Mouse (Mus musculus): ENCODE data around the gene Cd28. TPM values are rescaled to one million over a fixed set of nuclear protein-coding genes. Genes with fewer than 3 reads are reported as not detected.

Cd28 gene
- total RNA-seq (2014; rRNA removed) (0.14 and 0.16 TPM in 2 replicates), polyA plus RNA-seq (2015; fragmentation: Nextera tagmentation; extraction: Ambion mirVana) (0.10 and 0.15 TPM in 2 replicates)

DNA sequence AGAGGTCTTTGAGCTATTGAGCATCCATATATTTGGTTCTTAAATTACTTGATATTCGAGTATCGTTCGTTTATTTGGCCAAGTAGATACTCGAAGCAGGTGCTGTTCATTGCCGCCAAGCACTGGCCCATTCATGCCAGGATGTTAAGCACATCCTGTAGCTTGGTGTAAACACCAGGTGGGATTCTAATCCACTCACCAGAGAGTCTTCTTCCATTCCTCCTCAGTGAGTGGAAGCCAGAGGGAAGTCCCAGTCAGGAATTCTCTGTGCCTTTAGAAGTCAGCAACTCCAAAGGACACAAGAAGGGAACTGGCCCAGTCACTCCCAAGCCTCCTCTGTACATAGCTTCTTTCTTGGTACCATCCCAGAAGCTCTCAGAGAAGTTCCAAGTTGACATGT is at the start of gene Cd28:
Gene Cd28 (plus strand): TSS at position 234 of the 400 bp plus-strand sequence.
- H3K36me3 ChIP-seq (ENCODE audit: insufficient read depth, low read length): no peaks in the 10 kb centered on the region
- no peak for DNase-seq (ENCODE audit: low spot score)
- no peak within 1 kb of the TSS for H3K4me3 ChIP-seq (ENCODE audit: low read length)
- TF ChIP-seq CTCF (IDR thresholded peaks at IDR 0.05; ENCODE audit: low read depth): no peak
- H3K4me2 ChIP-seq (ENCODE audit: low read depth, low read length): no peak within 1 kb of the TSS
- H3K27me3 ChIP-seq (ENCODE audit: insufficient read depth, low read length): no peaks in the 10 kb centered on the region
- 87% methylated on average over 5 of the region's 5 CpGs for WGBS
- H3K9me3 ChIP-seq (ENCODE audit: low read length): no peaks in the 10 kb centered on the region
- H3K9ac ChIP-seq (replicated peaks; ENCODE audit: low read length): no peak within 1 kb of the TSS
- 0 out of 2 replicates have a peak within 1 kb of the TSS, but pooled peaks have one; percentile 26 for H3K27ac ChIP-seq
- ATAC-seq: no peak
- peaks cover 5% of the 10 kb centered on the region for H3K4me1 ChIP-seq (ENCODE audit: insufficient read depth, low read length)

DNA sequence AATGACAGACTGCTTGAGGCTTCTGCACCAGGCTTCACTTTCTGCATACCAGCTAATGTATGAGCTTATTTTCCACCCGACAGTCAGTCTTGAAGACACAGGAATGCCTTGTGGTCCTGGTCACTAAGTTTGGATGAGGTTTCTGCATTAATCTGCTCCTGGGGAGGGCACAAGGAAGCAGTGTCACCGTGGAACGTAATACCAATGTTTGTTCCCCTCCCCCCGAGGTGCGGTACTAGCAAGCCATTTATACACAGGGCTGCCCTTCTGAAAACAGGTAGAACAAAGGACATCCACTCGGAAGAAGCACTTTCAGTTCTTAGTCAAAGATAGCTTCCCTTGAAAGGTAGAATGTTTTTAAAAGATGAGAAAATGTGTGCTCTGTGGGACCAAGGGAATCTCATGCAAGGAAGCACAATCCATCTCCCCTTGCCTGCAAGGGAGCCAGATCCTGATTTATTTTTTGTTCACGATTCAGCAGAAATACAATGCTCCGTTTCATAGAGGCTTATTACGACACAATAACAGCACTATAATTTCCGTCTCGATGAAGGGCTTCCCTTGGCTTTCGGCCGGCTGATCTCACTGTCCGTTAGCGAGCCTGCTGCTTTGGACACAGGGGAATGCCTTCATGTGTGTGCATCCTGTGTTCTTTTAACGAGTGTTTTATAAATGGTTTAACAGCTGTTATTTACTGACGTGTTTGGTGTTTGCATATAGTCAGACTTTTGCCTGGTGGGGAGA is 48.6 kb upstream of the Cd28 start:
- H3K9ac ChIP-seq (replicated peaks; ENCODE audit: low read length): peak overlapping the region; percentile 30
- H3K36me3 ChIP-seq (ENCODE audit: insufficient read depth, low read length): no peaks in the 10 kb centered on the region
- peak overlapping the region; percentile 48 for H3K27ac ChIP-seq
- ATAC-seq (peak; percentile 81), DNase-seq (ENCODE audit: low spot score) (peak; percentile 64)
- WGBS: 29% methylated on average over 17 of the region's 17 CpGs
- no peak overlapping the region for H3K4me3 ChIP-seq (ENCODE audit: low read length)
- TF ChIP-seq CTCF (IDR thresholded peaks at IDR 0.05; ENCODE audit: low read depth): no peak
- H3K9me3 ChIP-seq (ENCODE audit: low read length): no peaks in the 10 kb centered on the region
- peak overlapping the region; percentile 44 for H3K4me2 ChIP-seq (ENCODE audit: low read depth, low read length)
- no peaks in the 10 kb centered on the region for H3K27me3 ChIP-seq (ENCODE audit: insufficient read depth, low read length)
- no peaks in the 10 kb centered on the region for H3K4me1 ChIP-seq (ENCODE audit: insufficient read depth, low read length)

DNA sequence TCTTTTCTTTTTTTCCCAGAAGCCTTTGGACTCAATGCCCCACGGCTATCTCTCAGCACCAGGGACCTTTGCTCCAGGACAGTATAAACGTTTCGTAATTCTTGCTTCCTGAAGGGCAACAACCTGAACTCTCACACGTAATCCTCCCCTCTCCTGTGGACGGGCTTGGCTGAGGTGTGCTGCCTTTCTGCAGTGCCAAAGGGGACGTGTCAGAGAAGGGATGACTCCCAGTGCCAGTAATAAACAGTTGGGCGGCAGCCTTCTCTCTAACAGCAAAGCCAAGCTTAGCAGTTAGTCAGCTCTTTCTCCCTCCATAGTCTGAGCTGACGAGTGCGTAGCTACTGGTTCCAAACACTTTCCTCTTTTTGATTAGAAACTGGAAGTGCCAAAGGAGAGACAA is 47.6 kb upstream of the Cd28 start:
- Histone ChIP-seq H3K9me3 (ENCODE audit: low read length) (no peaks in the 10 kb centered on the region), H3K27ac (no peak overlapping the region), H3K4me3 (ENCODE audit: low read length) (no peak overlapping the region), H3K9ac (replicated peaks; ENCODE audit: low read length) (no peak overlapping the region), H3K36me3 (ENCODE audit: insufficient read depth, low read length) (no peaks in the 10 kb centered on the region), H3K4me1 (ENCODE audit: insufficient read depth, low read length) (no peaks in the 10 kb centered on the region), H3K4me2 (ENCODE audit: low read depth, low read length) (no peak overlapping the region), H3K27me3 (ENCODE audit: insufficient read depth, low read length) (no peaks in the 10 kb centered on the region)
- no peak for ATAC-seq
- no peak for TF ChIP-seq CTCF (IDR thresholded peaks at IDR 0.05; ENCODE audit: low read depth)
- DNase-seq (ENCODE audit: low spot score): no peak
- WGBS: 69% methylated on average over 9 of the region's 9 CpGs

DNA sequence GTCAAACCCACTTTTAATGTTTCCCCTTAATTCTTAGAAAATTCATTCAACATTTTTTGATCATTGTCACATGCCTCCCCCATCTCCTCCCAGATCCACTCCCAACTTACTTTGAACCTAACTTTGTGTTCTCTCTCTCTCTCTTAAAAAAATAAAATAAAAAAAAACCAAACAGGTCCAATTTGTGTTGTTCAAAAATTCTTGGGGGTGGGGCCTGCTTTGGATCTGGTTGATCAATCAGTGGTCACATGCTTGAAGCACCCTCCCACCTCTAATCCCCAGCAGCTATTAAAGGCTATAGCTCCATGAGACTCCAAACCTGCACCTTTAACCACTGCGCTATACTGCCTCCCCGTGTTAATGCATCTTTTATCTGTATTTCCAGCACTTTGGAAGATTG is 46.9 kb upstream of the Cd28 start:
- TF ChIP-seq CTCF (IDR thresholded peaks at IDR 0.05; ENCODE audit: low read depth): no peak
- no peak for DNase-seq (ENCODE audit: low spot score)
- no peaks in the 10 kb centered on the region for H3K27me3 ChIP-seq (ENCODE audit: insufficient read depth, low read length)
- H3K4me1 ChIP-seq (ENCODE audit: insufficient read depth, low read length): no peaks in the 10 kb centered on the region
- 98% methylated on average over 2 of the region's 2 CpGs for WGBS
- no peak for ATAC-seq
- H3K4me2 ChIP-seq (ENCODE audit: low read depth, low read length): no peak overlapping the region
- no peaks in the 10 kb centered on the region for H3K36me3 ChIP-seq (ENCODE audit: insufficient read depth, low read length)
- H3K4me3 ChIP-seq (ENCODE audit: low read length): no peak overlapping the region
- H3K9me3 ChIP-seq (ENCODE audit: low read length): no peaks in the 10 kb centered on the region
- no peak overlapping the region for H3K27ac ChIP-seq
- H3K9ac ChIP-seq (replicated peaks; ENCODE audit: low read length): no peak overlapping the region

DNA sequence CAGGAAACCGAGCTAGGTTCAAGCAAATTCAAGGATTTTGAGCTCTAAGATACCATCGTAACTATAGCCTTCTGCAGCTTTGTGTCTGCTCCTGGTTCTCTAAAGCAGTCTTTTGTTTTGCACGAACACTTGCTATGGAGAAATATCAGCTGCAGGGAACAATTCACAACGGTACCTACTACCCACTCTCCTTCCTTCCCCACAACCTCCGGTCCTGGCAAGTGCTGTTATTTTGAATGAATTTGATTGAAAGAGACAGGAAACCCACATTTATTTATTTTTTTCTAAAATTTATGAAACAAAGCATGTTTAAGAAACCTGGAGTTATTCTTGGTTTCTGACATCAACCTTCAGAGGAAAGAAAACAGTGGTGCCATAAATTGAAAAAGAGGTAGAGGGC is 46.4 kb upstream of the Cd28 start:
- no peak for TF ChIP-seq CTCF (IDR thresholded peaks at IDR 0.05; ENCODE audit: low read depth)
- DNase-seq (ENCODE audit: low spot score) (no peak), ATAC-seq (no peak)
- WGBS: 75% methylated on average over 5 of the region's 5 CpGs
- Histone ChIP-seq H3K4me1 (ENCODE audit: insufficient read depth, low read length) (no peaks in the 10 kb centered on the region), H3K4me2 (ENCODE audit: low read depth, low read length) (no peak overlapping the region), H3K9ac (replicated peaks; ENCODE audit: low read length) (no peak overlapping the region), H3K36me3 (ENCODE audit: insufficient read depth, low read length) (no peaks in the 10 kb centered on the region), H3K4me3 (ENCODE audit: low read length) (no peak overlapping the region), H3K27me3 (ENCODE audit: insufficient read depth, low read length) (no peaks in the 10 kb centered on the region), H3K9me3 (ENCODE audit: low read length) (no peaks in the 10 kb centered on the region), H3K27ac (no peak overlapping the region)

DNA sequence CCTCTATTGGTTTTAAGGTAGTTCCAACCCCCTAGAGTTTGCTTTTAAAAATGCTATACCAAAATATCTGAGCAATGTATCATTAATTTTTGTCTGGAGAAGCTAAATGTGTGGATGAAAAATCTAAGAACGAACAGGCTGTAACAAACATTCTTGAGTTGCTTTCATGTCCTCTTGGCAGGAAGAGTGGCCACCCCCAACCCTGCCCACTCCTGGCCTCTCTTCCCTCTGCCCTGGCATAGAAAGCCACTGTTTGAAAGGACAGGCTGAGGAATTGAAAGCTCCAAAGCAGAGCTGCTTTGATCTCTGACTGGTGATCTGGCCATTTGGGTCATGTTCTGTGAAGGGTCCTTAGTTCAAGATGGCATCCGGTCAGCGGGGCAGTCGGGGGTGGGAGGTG is 32.8 kb upstream of the Cd28 start:
- WGBS: 82% methylated on average over 4 of the region's 4 CpGs
- Histone ChIP-seq H3K36me3 (ENCODE audit: insufficient read depth, low read length) (no peaks in the 10 kb centered on the region), H3K4me2 (ENCODE audit: low read depth, low read length) (no peak overlapping the region), H3K4me1 (ENCODE audit: insufficient read depth, low read length) (no peaks in the 10 kb centered on the region), H3K9ac (replicated peaks; ENCODE audit: low read length) (no peak overlapping the region), H3K27ac (no peak overlapping the region), H3K9me3 (ENCODE audit: low read length) (no peaks in the 10 kb centered on the region), H3K27me3 (ENCODE audit: insufficient read depth, low read length) (no peaks in the 10 kb centered on the region), H3K4me3 (ENCODE audit: low read length) (no peak overlapping the region)
- no peak for DNase-seq (ENCODE audit: low spot score)
- no peak for ATAC-seq
- TF ChIP-seq CTCF (IDR thresholded peaks at IDR 0.05; ENCODE audit: low read depth): no peak

Measured in hindbrain, postnatal 0 days (tissue).